Mouse (Mus musculus): Measurements from ENCODE around the gene Ppp3ca. TPM values are rescaled to one million over a fixed set of nuclear protein-coding genes. Genes with fewer than 3 reads are reported as not detected.
"Not testable (repeated sequence)": the region's sequence is repeated elsewhere in the genome, so short reads cannot be mapped to it uniquely, and the experiment has no call there.

The Ppp3ca gene
- polyA plus RNA-seq, 1 experiment from 2014 or later = 10.2 TPM

- 19% methylated on average over 3 of the region's 3 CpGs for WGBS (ENCODE audit: insufficient replicate concordance)
- no peaks in the 10 kb centered on the region for H3K9me3 ChIP-seq (replicated peaks; ENCODE audit: control insufficient read depth, low read length)
- H3K27ac ChIP-seq (ENCODE audit: low read length) = no peak overlapping the region
- no peaks in the 10 kb centered on the region for H3K27me3 ChIP-seq (ENCODE audit: control insufficient read depth, insufficient read depth, low read depth, low read length)
- no peak overlapping the region for H3K4me2 ChIP-seq (ENCODE audit: low read depth, low read length)
- no peak overlapping the region for H3K9ac ChIP-seq (ENCODE audit: low read depth, low read length)
- ATAC-seq (ENCODE audit: low read depth) = peak; percentile 27; the same call in 1 of the 2 replicates
- H3K4me3 ChIP-seq (ENCODE audit: low read depth, low read length) = no peak overlapping the region
- peaks cover 3% of the 10 kb centered on the region for H3K4me1 ChIP-seq (ENCODE audit: control insufficient read depth, low read depth, low read length)
- H3K36me3 ChIP-seq (ENCODE audit: control insufficient read depth, insufficient read depth) = no peaks in the 10 kb centered on the region
These were observed 27.8 kb downstream of the Ppp3ca start for GRCm38 (mm10) chr3:136697626-136698191.

- not testable (repeated sequence) for H3K27me3 ChIP-seq (ENCODE audit: control insufficient read depth, insufficient read depth, low read depth, low read length); H3K9ac ChIP-seq (ENCODE audit: low read depth, low read length); ATAC-seq (ENCODE audit: low read depth); H3K27ac ChIP-seq (ENCODE audit: low read length); H3K4me3 ChIP-seq (ENCODE audit: low read depth, low read length); H3K4me1 ChIP-seq (ENCODE audit: control insufficient read depth, low read depth, low read length); H3K4me2 ChIP-seq (ENCODE audit: low read depth, low read length); H3K9me3 ChIP-seq (replicated peaks; ENCODE audit: control insufficient read depth, low read length); H3K36me3 ChIP-seq (ENCODE audit: control insufficient read depth, insufficient read depth)
These were observed 29.8 kb downstream of the Ppp3ca start for GRCm38 (mm10) chr3:136699711-136700110.

GRCm38 (mm10) chr3:136700447-136701009 is 30.6 kb downstream of the Ppp3ca start:
- H3K9me3 ChIP-seq (replicated peaks; ENCODE audit: control insufficient read depth, low read length) = no peaks in the 10 kb centered on the region
- H3K4me2 ChIP-seq (ENCODE audit: low read depth, low read length) = peak overlapping the region; percentile 2; the same call in 1 of the 2 replicates
- H3K4me1 ChIP-seq (ENCODE audit: control insufficient read depth, low read depth, low read length) = peaks cover 3% of the 10 kb centered on the region
- H3K27ac ChIP-seq (ENCODE audit: low read length) = no peak overlapping the region
- ATAC-seq (ENCODE audit: low read depth) = no peak
- no peaks in the 10 kb centered on the region for H3K27me3 ChIP-seq (ENCODE audit: control insufficient read depth, insufficient read depth, low read depth, low read length)
- no peaks in the 10 kb centered on the region for H3K36me3 ChIP-seq (ENCODE audit: control insufficient read depth, insufficient read depth)
- whole genome bisulfite sequencing (ENCODE audit: insufficient replicate concordance) = 9% methylated on average over 11 of the region's 11 CpGs
- H3K4me3 ChIP-seq (ENCODE audit: low read depth, low read length) = no peak overlapping the region
- H3K9ac ChIP-seq (ENCODE audit: low read depth, low read length) = no peak overlapping the region

- Histone ChIP-seq H3K4me3 (ENCODE audit: low read depth, low read length) (no peak overlapping the region), H3K36me3 (ENCODE audit: control insufficient read depth, insufficient read depth) (no peaks in the 10 kb centered on the region), H3K9ac (ENCODE audit: low read depth, low read length) (no peak overlapping the region), H3K27me3 (ENCODE audit: control insufficient read depth, insufficient read depth, low read depth, low read length) (no peaks in the 10 kb centered on the region), H3K4me1 (ENCODE audit: control insufficient read depth, low read depth, low read length) (peaks cover 3% of the 10 kb centered on the region), H3K4me2 (ENCODE audit: low read depth, low read length) (no peak overlapping the region), H3K9me3 (replicated peaks; ENCODE audit: control insufficient read depth, low read length) (no peaks in the 10 kb centered on the region), H3K27ac (ENCODE audit: low read length) (no peak overlapping the region)
- 72% methylated on average over 2 of the region's 2 CpGs for WGBS (ENCODE audit: insufficient replicate concordance)
- no peak for ATAC-seq (ENCODE audit: low read depth)
These were observed 32.9 kb downstream of the Ppp3ca start for GRCm38 (mm10) chr3:136702861-136703260.

GRCm38 (mm10) chr3:136704515-136705247 is 34.8 kb downstream of the Ppp3ca start:
- Histone ChIP-seq H3K4me2 (ENCODE audit: low read depth, low read length) (no peak overlapping the region), H3K9ac (ENCODE audit: low read depth, low read length) (no peak overlapping the region), H3K4me1 (ENCODE audit: control insufficient read depth, low read depth, low read length) (peaks cover 3% of the 10 kb centered on the region), H3K27ac (ENCODE audit: low read length) (no peak overlapping the region), H3K4me3 (ENCODE audit: low read depth, low read length) (no peak overlapping the region), H3K36me3 (ENCODE audit: control insufficient read depth, insufficient read depth) (no peaks in the 10 kb centered on the region), H3K27me3 (ENCODE audit: control insufficient read depth, insufficient read depth, low read depth, low read length) (no peaks in the 10 kb centered on the region), H3K9me3 (replicated peaks; ENCODE audit: control insufficient read depth, low read length) (no peaks in the 10 kb centered on the region)
- ATAC-seq (ENCODE audit: low read depth) = no peak
- WGBS (ENCODE audit: insufficient replicate concordance) = 62% methylated on average over 12 of the region's 12 CpGs

- no peak overlapping the region for H3K9ac ChIP-seq (ENCODE audit: low read depth, low read length)
- no peaks in the 10 kb centered on the region for H3K36me3 ChIP-seq (ENCODE audit: control insufficient read depth, insufficient read depth)
- H3K4me2 ChIP-seq (ENCODE audit: low read depth, low read length) = no peak overlapping the region
- no peak for ATAC-seq (ENCODE audit: low read depth)
- H3K4me1 ChIP-seq (ENCODE audit: control insufficient read depth, low read depth, low read length) = no peaks in the 10 kb centered on the region; the same call in 1 of the 2 replicates
- no peaks in the 10 kb centered on the region for H3K9me3 ChIP-seq (replicated peaks; ENCODE audit: control insufficient read depth, low read length)
- no peaks in the 10 kb centered on the region for H3K27me3 ChIP-seq (ENCODE audit: control insufficient read depth, insufficient read depth, low read depth, low read length)
- H3K4me3 ChIP-seq (ENCODE audit: low read depth, low read length) = no peak overlapping the region
- no peak overlapping the region for H3K27ac ChIP-seq (ENCODE audit: low read length)
- WGBS (ENCODE audit: insufficient replicate concordance) = 54% methylated on average over 4 of the region's 4 CpGs
These were observed 36.1 kb downstream of the Ppp3ca start for GRCm38 (mm10) chr3:136706048-136706447.

- Histone ChIP-seq H3K4me2 (ENCODE audit: low read depth, low read length) (no peak overlapping the region), H3K4me1 (ENCODE audit: control insufficient read depth, low read depth, low read length) (no peaks in the 10 kb centered on the region; the same call in 1 of the 2 replicates), H3K9me3 (replicated peaks; ENCODE audit: control insufficient read depth, low read length) (no peaks in the 10 kb centered on the region), H3K36me3 (ENCODE audit: control insufficient read depth, insufficient read depth) (no peaks in the 10 kb centered on the region), H3K27me3 (ENCODE audit: control insufficient read depth, insufficient read depth, low read depth, low read length) (no peaks in the 10 kb centered on the region), H3K4me3 (ENCODE audit: low read depth, low read length) (no peak overlapping the region), H3K9ac (ENCODE audit: low read depth, low read length) (no peak overlapping the region), H3K27ac (ENCODE audit: low read length) (no peak overlapping the region)
- 75% methylated on average over 7 of the region's 7 CpGs for WGBS (ENCODE audit: insufficient replicate concordance)
- no peak for ATAC-seq (ENCODE audit: low read depth)
These were observed 36.8 kb downstream of the Ppp3ca start for GRCm38 (mm10) chr3:136706771-136707170.

GRCm38 (mm10) chr3:136707222-136708019 is 37.5 kb downstream of the Ppp3ca start:
- H3K4me3 ChIP-seq (ENCODE audit: low read depth, low read length) = no peak overlapping the region
- no peak for ATAC-seq (ENCODE audit: low read depth)
- H3K9me3 ChIP-seq (replicated peaks; ENCODE audit: control insufficient read depth, low read length) = no peaks in the 10 kb centered on the region
- 40% methylated on average over 3 of the region's 3 CpGs for WGBS (ENCODE audit: insufficient replicate concordance)
- no peak overlapping the region for H3K9ac ChIP-seq (ENCODE audit: low read depth, low read length)
- no peak overlapping the region for H3K27ac ChIP-seq (ENCODE audit: low read length)
- no peak overlapping the region for H3K4me2 ChIP-seq (ENCODE audit: low read depth, low read length)
- H3K36me3 ChIP-seq (ENCODE audit: control insufficient read depth, insufficient read depth) = no peaks in the 10 kb centered on the region
- no peaks in the 10 kb centered on the region; the same call in 1 of the 2 replicates for H3K4me1 ChIP-seq (ENCODE audit: control insufficient read depth, low read depth, low read length)
- no peaks in the 10 kb centered on the region for H3K27me3 ChIP-seq (ENCODE audit: control insufficient read depth, insufficient read depth, low read depth, low read length)

Data from liver, embryonic 16.5 days (tissue).